Mouse (Mus musculus) testis, postnatal 14 days (tissue): ENCODE data around the gene Slc34a3.

Source experiments
- DNase-seq: peaks from one replicate; pipeline ENCODE4 v3.0.0; 2021; ENCODE audit warnings: low spot score

Gene Slc34a3

DNA sequence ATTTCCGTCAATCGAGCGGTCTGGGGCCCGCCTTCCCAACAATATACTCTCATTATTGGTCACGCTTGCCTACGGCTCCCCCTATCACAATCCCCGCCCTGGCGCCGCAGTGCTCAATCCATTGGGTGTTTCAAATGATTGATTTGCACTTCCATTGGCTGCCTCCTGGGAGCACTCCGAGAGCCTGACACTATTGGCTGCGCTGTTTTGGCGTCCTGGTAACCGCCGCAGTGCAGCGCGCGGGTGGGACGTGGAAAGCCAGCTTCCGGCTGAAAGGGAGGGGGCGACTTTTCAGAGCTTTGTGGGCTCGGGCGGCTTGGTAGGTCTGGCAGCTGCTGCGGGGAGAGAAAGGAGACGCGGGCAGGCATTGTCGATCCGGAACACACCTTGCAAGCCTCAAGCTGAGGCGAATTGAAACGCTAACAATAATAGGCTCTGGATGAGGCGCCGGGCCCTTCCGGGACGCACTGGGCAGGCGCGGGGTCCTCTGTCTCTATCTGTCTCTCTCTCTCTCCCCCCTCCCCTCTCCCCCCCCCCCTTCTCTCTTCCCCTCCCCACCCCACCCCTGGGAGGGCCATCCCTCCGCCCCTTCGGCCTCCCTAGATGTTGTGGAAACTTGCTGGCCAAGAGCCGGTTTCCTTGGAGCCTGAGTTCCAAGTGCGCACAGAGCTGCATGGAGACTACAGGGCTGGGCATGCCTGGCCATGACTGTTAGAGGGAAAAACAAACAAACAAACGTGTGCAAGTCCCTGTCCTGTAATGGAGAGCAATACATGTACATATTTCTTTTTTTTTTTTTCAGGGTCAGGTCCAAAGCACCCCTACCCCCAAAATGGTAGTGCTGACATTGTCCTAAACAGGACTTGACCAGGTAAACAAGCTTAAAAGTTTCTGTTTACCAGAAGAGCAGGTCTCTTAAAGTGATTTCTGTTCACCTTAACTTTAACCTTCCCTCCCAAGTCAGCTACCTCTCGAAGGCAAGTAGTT lies 9.1 kb downstream of the Slc34a3 start:
- DNase-seq = peak; percentile 100

GRCm38 (mm10) chr2:25224492-25224765 lies 9.7 kb downstream of the Slc34a3 start, which contains the start of gene Tubb4b:
Gene Tubb4b, minus strand, starts transcription at chr2:25224702.
- DNase-seq = no peak

- DNase-seq = peak; percentile 81
These were observed 10.3 kb downstream of the Slc34a3 start for GRCm38 (mm10) chr2:25223681-25224491.

DNA sequence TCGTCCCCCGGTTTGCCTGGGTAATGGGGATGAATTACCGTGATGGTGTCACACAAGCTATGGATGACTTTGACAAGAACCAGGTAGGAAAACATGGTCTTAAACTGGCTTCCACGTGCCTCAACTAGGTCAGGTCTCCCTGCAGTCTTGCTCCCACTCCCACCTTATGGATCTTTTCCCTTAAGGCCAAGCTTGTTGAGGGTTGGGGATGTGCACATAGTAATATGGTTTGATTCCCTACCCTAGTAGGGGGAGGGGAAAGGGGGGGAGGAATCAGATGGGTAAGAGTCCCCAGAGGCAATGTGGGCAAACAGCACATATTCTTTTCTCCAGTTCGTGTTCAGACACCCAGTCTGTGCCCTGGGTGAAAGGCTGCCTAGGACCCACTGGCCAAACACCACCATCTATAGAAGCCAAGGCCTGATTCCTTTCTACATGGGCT lies 12.8 kb downstream of the Slc34a3 start:
- no peak for DNase-seq

DNA sequence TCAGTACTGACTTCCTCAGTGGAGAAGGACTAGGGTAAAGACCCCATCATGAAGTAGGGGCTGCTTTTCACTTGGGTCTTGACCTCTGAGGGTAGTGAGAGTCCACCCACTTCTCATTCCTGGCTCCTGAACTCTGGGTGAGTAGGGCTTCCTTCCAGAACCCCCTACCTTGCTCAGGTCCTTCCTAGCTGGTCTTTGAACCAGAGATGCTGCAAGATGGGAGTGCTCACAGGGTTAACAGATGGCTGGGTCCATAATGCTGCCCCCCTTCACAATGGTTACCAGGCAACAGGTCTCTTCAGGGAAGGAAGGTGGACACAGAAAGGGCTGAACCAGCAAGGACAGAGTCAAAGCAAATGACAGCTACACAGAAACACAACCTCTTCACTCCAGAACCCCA lies 15.7 kb downstream of the Slc34a3 start, which contains the start of gene Fam166a:
Fam166a (plus strand) TSS at position 301 of the 400 bp plus-strand sequence.
- DNase-seq = no peak

DNA sequence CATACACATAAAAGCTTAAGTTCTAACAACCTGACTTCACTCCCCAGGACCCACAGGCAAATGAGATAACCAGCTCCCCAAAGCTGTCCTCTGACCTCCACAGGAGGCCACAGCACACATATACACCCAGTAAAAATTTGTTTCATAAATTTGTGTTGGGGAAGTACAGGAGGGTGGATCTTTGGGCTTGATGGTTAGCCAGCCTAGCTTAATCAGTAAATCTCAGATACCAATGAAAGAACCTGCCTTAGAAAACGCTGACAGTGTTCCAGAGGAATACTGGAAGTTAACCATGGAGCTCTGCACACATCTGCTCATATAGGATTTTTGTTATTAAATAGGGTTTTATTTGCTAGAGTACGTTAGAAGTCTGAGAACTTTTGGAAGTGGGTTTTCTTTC lies 16.5 kb downstream of the Slc34a3 start:
- no peak for DNase-seq

DNA sequence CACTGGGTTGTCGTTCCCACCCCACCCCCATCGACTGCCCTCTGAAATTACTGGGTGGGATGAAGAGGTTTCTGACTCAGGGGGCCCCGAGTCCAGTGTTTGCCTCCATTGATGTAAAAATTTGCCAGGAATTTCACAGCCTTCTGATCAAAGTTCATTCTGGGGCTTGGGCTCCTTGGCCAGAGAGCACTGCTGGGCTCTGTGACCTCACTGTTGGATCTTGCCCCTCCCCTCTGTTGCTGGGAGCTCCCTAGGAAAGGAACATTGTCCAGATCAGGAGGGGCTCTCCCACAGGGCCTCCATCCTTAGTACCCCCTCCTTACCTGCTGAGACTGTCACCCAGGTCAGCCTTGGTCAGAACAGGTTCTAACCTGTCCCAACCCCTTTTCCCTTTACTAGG lies 19.7 kb downstream of the Slc34a3 start, which contains the start of gene Stpg3:
Stpg3 (minus strand) TSS at position 194 of the 400 bp plus-strand sequence.
- DNase-seq = no peak

DNA sequence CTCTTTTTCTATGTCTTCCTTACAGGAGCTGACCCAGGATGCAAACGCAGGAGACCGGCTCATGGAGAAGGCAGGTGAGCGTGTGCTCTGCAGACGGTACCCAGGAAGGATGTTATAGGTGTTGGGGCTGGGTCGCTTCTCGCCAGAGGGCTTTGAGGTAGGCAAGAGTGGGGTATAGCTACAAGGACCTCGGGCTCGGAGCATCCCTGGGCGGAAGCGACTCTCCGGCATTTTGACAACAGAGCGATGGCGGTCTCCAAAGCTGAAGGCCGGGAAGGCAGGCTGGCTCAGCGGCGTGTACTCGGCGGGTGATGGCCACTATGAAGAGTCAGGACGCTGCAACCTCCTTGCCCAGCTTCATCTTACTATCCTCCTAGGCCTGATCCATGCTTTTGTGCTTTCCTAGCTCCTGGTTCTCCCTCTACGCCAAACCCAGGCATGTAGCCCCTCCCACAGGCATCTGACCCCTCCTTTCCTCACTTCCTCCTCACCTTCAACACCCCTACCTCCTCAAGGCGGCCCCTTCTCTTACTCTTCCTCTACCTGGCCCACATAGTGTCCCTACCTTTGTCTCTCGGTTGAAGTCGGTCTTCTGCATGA lies 20.8 kb downstream of the Slc34a3 start:
- no peak for DNase-seq

- peak; percentile 92 for DNase-seq
These were observed 23.0 kb downstream of the Slc34a3 start, which contains the start of gene Nelfb for GRCm38 (mm10) chr2:25211121-25211670. Gene Nelfb, minus strand, starts transcription at chr2:25211489.

DNA sequence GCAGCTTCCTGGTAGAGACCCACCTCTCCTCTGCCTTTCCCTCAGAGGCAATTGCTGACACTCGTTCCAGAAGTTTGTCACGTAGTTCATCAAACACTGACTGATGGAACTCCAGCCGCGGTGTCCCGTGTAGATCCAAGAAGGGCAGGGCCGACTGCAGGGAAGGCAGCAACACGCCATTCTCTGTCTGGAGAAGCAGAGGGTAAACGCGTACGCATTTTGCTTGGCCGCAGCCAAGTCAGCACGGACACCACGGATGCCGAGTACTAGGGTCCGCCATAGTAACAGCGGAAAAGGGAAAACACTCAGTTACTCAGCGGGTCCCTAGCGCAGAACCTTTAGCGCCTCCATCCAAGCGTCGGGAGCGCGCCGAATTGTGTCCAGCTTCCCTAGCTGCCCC lies 23.5 kb downstream of the Slc34a3 start:
- no peak for DNase-seq

GRCm38 (mm10) chr2:25207593-25207992 lies 26.6 kb downstream of the Slc34a3 start:
- no peak for DNase-seq

DNA sequence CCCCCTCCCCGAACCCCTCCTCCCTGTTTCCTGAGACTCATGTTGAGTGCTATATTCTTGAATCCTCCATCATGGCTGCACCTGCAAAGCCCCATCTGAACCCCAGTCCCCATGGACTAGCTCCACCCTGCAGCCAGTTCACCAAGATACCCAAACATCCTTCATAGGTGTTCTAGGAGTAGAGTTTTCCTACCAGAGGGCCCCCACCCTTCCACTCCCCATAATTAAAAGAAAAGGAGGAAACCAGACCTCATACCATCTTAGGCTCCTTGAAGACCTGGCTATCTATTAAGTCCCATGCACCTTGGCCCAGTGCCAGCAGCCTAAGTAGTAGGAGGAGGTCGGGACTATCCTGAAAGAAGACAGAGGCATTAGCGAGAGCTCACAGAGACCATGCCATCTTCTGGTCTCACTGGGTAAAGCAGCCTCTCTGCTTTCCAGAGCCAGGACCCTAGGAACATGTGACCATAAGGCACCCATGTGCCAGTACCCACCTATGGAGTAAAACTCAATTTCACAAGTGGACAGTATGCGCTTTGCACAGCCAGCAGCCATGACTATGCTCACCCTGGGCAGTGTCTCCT lies 30.4 kb downstream of the Slc34a3 start:
- no peak for DNase-seq

DNA sequence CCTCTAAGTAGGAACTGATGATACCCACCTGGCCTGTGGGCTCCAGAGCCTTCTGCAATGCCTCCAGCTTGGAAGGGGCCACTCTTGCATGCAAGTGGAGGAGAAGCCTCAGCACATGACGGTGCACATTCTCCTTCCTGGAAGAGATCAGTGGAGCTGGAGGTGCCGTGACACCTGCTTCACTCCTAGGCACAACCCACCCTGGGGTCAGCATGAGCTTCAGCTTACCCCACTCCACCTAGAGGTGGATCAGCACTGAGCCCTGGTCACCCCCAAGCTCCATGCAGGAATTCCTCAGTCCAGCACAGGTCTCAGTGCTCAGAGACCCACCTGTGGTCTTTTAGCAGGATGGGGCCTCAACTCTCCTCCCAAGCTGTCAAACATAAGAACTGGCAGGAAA lies 33.5 kb downstream of the Slc34a3 start:
- no peak for DNase-seq

GRCm38 (mm10) chr2:25197946-25198345 lies 36.2 kb downstream of the Slc34a3 start:
- DNase-seq = no peak

DNA sequence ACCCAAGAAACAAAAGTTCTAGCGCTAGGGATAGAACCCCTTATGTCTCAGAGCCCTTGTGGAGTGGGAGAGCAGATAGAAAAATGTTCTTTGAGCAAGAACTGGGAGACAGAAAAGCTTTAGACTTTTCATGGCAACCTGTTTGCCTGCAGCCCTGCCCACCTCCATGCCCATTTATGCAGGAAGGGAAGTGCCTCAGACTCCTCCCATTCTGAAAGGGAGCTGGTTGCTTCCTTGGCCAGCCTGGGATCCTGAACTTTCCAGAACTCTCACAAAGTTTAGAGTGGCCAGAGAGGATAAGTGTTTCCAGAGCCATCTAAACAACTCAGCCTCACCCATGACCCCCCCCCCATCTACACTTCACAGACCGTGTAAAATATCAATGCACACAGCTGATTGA lies 37.0 kb downstream of the Slc34a3 start:
- no peak for DNase-seq

DNA sequence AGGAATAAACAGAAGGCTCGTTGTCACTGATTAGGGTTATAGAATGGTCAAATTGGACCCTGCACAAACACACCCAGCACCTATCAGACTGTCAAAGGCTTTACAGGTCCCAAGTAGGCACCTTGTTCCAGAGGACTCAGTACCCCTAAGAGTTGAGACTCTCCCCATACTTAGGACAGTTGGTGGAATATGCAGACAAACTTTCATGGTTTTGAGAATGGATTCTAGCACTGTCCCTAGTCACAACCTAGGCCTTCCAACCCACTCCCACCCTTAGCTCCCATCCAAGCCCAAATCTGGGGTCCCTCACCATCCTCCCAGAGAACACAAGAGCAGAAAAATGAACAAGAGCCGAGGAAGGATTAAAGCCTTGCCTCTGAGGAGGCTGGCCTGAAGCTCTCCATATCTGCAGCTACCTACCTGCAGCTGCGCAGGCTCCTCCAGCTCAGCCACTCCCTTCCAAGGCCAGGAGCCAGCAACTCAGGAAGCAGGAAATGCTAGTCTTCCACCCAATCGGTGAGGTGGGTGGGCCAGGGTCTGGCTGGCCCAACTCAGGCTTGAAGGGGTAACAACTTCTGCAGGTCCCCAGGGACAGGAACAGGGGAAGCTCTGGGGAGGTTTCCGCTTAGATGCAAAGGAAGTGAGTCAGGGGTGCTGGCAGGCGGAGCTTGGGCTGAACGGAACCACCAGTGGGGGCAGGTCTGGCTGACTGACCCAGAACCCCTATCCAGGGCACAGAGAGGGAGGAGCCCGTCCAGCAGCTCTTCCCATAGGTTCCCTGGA lies 37.8 kb downstream of the Slc34a3 start, which contains the start of gene Tor4a:
Tor4a (minus strand) TSS at position 715 of the 783 bp plus-strand sequence.
- peak; percentile 75 for DNase-seq

DNA sequence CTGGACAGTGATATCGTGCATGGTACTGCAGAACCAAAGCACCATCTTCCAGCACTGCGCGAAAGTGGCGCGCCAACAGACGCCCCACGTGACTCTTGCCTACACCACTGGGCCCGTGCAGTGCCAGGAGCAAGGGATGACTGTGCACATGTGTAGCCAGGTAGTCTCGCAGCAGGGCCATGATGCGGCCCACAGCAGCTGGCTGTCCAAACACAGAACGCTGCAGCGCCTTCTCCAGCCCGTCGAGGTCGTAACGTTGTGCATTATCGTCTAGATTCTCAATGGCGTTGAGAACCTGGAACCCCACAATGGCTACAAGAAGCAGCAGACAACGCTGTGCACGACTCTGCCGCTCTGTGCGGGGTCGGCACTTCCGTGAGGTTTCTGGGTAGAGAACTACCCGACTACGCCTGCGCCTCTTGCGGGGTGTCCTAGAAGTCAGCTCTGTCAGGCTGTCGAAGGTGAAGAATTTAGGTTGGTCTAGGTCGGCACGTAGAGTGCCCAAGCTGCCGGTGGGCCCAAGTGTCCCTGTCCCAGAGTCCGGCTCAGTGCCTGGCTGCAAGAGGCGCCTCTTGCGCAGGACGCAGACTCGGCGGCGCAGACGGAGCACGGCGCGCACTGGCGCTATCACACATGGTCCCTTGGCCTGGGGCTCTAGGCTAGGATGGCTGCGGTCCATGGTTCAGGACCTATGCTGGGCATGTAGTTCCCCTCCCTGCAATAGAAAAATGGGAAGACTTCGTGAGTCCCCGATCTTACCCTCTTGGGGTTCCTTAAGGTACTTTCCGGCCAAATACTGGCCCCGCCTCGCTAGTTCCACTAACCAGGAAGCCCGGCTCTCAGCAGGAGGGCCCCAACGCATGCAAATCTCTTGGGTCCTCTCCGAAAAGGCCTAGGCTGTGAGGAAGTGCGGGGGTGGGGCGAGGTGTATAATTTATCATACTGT lies 38.7 kb downstream of the Slc34a3 start:
- no peak for DNase-seq

DNA sequence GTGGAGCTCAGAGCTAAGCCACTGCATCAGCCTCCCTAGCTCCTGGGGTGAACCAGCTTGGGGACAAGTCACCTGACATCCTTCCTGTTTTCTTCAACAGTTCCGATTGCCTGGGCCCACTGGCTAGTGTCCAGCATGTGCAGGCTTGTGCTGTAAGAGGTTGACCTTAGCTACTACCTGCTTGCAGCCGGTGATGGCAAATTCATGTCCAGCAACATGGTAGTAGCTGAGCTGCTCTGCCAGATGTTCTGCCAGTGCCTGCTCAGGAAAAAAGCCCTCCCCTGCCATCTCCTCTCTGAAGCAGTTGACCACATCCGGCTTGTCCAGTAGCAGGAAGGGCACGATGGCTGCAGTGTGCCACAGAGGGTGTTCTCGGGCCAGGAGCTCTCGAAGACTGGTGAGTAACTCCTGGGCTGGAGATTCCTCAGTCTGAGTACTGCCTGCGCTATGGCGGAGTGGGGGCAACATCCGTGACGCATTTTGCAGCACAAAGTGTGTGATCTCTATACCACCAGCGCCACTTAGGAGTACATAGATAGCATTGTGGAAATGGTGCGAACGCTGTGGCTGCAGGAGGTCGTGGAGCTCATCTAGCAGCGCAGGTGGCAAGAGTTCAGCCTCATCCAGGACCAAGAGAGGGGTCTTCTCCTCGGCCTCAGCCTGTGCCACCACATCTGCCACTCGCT lies 39.5 kb downstream of the Slc34a3 start:
- DNase-seq = no peak

GRCm38 (mm10) chr2:25194006-25194405 lies 40.2 kb downstream of the Slc34a3 start:
- DNase-seq = no peak
